Mouse (Mus musculus): ENCODE measurements around the gene Gpank1.

DNA sequence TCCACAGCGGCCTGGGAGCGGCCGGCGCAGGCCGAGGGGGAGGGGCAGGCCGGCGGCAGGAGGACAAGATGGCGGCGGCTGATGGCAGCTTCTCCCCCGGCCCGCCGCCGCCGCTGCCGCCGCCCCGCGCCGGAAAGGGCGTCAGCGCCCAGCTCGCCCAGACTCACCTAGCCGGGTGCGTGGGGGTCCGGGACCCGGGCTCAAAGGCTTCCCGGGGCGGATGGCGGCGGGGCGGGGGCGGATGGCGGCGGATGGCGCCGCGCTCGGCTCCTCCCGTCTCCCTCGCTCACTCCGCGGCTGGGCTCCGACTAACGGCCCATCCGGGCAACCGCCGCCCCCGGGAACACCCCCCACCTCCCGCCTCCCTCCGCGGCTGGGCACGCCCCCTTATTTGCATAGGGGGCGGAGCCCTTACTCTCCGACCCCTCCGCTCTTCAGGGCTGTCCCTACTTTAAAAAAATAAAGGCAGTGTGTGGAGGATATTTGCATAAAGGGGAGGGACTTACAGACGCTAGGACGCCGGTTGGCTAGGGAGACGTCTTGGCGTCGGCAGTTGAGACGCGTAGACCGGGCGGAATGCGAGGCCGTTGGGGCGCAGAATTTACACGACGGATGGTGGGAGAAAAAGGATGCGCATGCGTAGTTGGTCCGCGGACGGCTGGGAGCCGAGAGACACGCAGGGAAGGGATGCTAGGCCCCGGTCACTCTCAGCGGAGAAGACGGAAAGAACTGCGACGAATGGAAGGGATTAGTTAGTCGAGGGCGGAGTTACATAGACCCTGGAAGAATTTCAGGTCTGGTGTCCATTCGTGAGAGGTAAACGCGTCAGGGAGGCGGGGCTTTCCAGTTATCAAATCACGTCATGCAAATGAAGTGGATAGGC lies 43.6 kb downstream of the Gpank1 start, which contains the start of gene Prrc2a:
- no peak for TF ChIP-seq CTCF (IDR thresholded peaks at IDR 0.05; ENCODE audit: low read depth, low read length)
- TF ChIP-seq GATA1 (IDR thresholded peaks at IDR 0.05; ENCODE audit: borderline replicate concordance, low read length) = no peak
- no peak for TF ChIP-seq TAL1 (conservative IDR thresholded peaks at IDR 0.05; ENCODE audit: low read depth, low read length)
- TF ChIP-seq POLR2AphosphoS5 (IDR thresholded peaks at IDR 0.05; ENCODE audit: insufficient replicate concordance, low read depth, low read length) = no peak

Measured in G1E (cell line).